Mouse (Mus musculus) C2C12 (cell line): ENCODE results near the gene Slc5a2. TPM values are rescaled to one million over a fixed set of nuclear protein-coding genes. Genes with fewer than 3 reads are reported as not detected.

Experiments used
- H3K27me3 ChIP-seq: one replicate; pipeline ENCODE4 v1.6.1; 2011; ENCODE audit not compliant: control insufficient read depth, insufficient read depth, insufficient read length
- H3K36me3 ChIP-seq: one replicate; pipeline ENCODE4 v1.6.1; 2011; ENCODE audit not compliant: control insufficient read depth, insufficient read depth
- H3K4me3 ChIP-seq: one replicate; pipeline ENCODE4 v1.5.1; 2011; ENCODE audit warnings: mild to moderate bottlenecking, control low read depth; ENCODE audit not compliant: poor library complexity, insufficient read depth, severe bottlenecking
- H3K79me2 ChIP-seq: one replicate; pipeline ENCODE4 v1.6.1; 2011; ENCODE audit not compliant: control insufficient read depth, insufficient read depth
- H3K79me3 ChIP-seq: one replicate; pipeline ENCODE4 v1.6.1; 2011; ENCODE audit warnings: low read depth, control low read depth
- H3ac ChIP-seq: one replicate; pipeline ENCODE3; 2011; ENCODE audit warnings: low read depth; ENCODE audit not compliant: control insufficient read depth, insufficient read length
- CEBPB ChIP-seq: IDR thresholded peaks from one replicate; pipeline ENCODE4 v1.6.1; 2011; ENCODE audit warnings: low read depth, mild to moderate bottlenecking, control low read depth, moderate library complexity
- CTCF ChIP-seq: IDR thresholded peaks from one replicate; pipeline ENCODE4 v1.5.1; 2011; ENCODE audit not compliant: control insufficient read depth, insufficient read depth, insufficient read length
- FOSL1 ChIP-seq: IDR thresholded peaks from one replicate; pipeline ENCODE4 v1.8.0; 2011; ENCODE audit warnings: mild to moderate bottlenecking, low read length; ENCODE audit not compliant: poor library complexity, insufficient read depth, severe bottlenecking
- MAX ChIP-seq: IDR thresholded peaks from one replicate; pipeline ENCODE4 v1.6.1; 2011; ENCODE audit warnings: mild to moderate bottlenecking, control low read depth
- MYOD1 ChIP-seq: IDR thresholded peaks from one replicate; pipeline ENCODE4 v1.6.1; 2011; ENCODE audit warnings: low read depth; ENCODE audit not compliant: control insufficient read depth, insufficient read length
- MYOG ChIP-seq: IDR thresholded peaks from one replicate; pipeline ENCODE4 v1.6.1; 2011; ENCODE audit not compliant: control insufficient read depth, insufficient read length; ENCODE audit errors: extremely low read depth
- USF1 ChIP-seq: IDR thresholded peaks from one replicate; pipeline ENCODE4 v1.6.1; 2011; ENCODE audit warnings: low read depth, mild to moderate bottlenecking, control low read depth, moderate library complexity
- polyA plus RNA-seq: library from polyadenylated mRNA; unstranded; fragments of >200 nt; fragmentation: generic; extraction: Trizol; gene quantifications from one replicate; pipeline ENCODE4 v1.2.1, GENCODE M21; 2012; ENCODE audit warnings: missing spikeins

The Slc5a2 gene
- polyA plus RNA-seq, 1 experiment, result not detected

DNA sequence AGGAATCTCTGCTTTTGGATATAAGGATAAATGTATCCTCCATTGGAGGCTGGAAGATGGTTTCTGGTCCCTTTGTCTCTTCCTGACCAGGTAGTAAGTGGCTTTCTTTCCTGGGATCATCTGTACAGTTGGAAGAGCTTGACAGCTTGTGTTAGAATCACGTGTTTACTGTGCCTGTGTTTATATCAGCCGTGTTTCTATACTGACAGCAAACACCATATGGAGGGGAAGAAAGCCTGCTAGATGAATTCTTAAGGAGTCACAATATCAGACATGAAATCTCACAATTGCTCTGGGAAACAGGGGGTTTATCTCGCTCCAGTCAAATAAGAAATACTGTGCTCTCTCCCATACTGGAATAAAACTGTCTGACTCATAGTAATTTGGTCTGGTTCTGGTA is 43.8 kb downstream of the Slc5a2 start:
- H3K36me3 ChIP-seq, result no peaks in the 10 kb centered on the region
- no peaks in the 10 kb centered on the region for H3K27me3 ChIP-seq
- no peaks in the 10 kb centered on the region for H3K79me3 ChIP-seq
- H3K79me2 ChIP-seq, result no peaks in the 10 kb centered on the region
- TF ChIP-seq FOSL1, result no peak
- TF ChIP-seq CTCF, result no peak
- TF ChIP-seq CEBPB, result no peak
- TF ChIP-seq USF1, result no peak
- TF ChIP-seq MYOD1, result no peak
- no peak for TF ChIP-seq MAX
- TF ChIP-seq MYOG, result no peak
- H3ac ChIP-seq, result no peak overlapping the region
- no peak overlapping the region for H3K4me3 ChIP-seq

DNA sequence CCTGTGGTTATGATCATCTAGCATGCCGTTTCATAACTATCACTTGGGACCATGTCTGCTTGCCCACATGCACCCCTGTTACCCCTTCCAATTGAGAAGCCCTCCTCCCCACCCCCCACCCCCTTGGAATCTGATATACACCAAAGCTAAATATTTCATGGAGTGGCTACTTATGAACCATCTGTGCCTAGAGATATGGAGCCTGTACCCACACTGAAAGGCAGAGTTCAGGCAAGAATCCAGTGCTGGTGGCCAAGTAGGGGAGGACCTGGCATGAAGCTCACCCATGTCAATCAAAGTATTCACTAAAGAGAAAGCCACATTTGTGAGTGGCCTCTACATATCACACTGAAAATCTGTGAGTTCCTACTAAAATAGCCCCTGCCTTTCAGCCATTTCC is 44.3 kb downstream of the Slc5a2 start:
- no peaks in the 10 kb centered on the region for H3K36me3 ChIP-seq
- H3ac ChIP-seq, result no peak overlapping the region
- H3K79me2 ChIP-seq, result no peaks in the 10 kb centered on the region
- H3K27me3 ChIP-seq, result no peaks in the 10 kb centered on the region
- no peaks in the 10 kb centered on the region for H3K79me3 ChIP-seq
- H3K4me3 ChIP-seq, result no peak overlapping the region
- no peak for TF ChIP-seq CEBPB
- TF ChIP-seq CTCF, result no peak
- no peak for TF ChIP-seq MAX
- TF ChIP-seq MYOD1, result no peak
- no peak for TF ChIP-seq FOSL1
- TF ChIP-seq USF1, result no peak
- no peak for TF ChIP-seq MYOG

DNA sequence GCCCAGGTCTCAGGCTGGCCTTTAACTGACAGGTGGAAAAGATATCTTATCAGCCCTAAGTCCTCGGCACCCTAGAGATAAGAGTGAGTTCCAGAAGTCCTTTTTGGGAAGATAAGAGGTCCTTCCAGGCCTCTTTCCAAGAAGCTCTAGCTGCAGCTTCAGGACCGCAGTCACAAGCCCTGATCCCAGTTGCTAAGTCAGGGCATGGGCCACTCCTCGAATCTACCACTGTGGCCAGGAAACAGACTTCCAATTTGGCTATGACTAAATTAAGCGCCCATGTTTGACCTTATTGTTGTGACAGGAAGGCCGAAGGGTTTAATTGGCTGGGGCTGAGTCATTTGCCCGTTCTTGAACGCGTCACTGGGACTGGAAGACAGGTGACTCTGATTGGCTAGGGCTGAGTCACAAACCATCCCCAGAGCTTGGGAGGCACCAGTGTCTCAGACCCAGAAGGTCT is 44.8 kb downstream of the Slc5a2 start:
- no peaks in the 10 kb centered on the region for H3K27me3 ChIP-seq
- H3K79me2 ChIP-seq, result no peaks in the 10 kb centered on the region
- H3ac ChIP-seq, result no peak overlapping the region
- H3K79me3 ChIP-seq, result no peaks in the 10 kb centered on the region
- H3K36me3 ChIP-seq, result no peaks in the 10 kb centered on the region
- H3K4me3 ChIP-seq, result no peak overlapping the region
- TF ChIP-seq MYOD1, result peak; percentile 50
- TF ChIP-seq FOSL1, result no peak

DNA sequence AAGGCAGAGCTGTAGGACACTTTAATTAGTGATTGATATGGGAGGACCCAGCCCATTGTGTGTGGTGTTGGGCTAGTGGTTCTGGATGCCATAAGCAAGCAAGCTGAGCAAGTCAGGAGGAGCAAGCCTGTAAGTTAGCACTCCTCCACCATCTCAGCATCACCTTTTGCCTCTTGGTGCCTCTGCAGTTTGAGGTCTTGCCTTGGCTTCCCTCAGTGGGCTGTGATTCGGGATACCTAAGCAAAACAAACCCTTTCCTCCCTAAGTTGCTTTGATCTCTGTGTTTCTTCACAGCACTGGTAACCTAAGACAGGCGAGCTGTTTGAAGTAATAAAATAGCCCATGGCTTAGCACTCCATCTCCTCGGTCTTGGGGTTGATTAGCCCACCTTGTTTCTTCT is 45.8 kb downstream of the Slc5a2 start:
- Histone ChIP-seq H3K36me3 (no peaks in the 10 kb centered on the region), H3K4me3 (no peak overlapping the region), H3K27me3 (no peaks in the 10 kb centered on the region), H3K79me2 (no peaks in the 10 kb centered on the region), H3K79me3 (no peaks in the 10 kb centered on the region), H3ac (no peak overlapping the region)
- TF ChIP-seq MAX (no peak), USF1 (no peak), FOSL1 (no peak), MYOD1 (no peak), MYOG (no peak), CEBPB (no peak), CTCF (no peak)

DNA sequence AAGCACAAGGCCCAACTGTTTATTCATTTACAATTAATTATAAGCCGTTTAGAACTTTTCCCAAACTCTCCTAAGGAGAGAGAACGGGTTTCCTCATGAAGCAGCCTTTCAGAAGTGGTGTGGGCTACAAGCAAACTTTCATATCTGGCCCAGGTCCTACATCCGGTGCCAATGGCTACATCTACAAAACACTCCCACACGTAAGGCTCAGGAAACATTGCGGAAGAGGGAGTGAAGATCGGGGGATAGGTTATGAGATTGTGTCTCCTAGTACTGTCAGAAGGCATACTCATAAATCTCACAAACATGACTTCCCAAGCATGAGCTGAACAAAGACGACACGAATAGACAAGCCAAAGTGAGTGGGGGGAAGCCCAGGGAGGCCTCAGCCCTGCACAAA is 46.4 kb downstream of the Slc5a2 start:
- H3ac ChIP-seq, result no peak overlapping the region
- H3K27me3 ChIP-seq, result no peaks in the 10 kb centered on the region
- H3K79me3 ChIP-seq, result no peaks in the 10 kb centered on the region
- H3K79me2 ChIP-seq, result no peaks in the 10 kb centered on the region
- TF ChIP-seq MYOG, result no peak
- TF ChIP-seq CTCF, result no peak
- TF ChIP-seq FOSL1, result no peak
- no peak for TF ChIP-seq USF1
- TF ChIP-seq MAX, result no peak
- TF ChIP-seq MYOD1, result no peak
- no peak for TF ChIP-seq CEBPB
- no peak overlapping the region for H3K4me3 ChIP-seq
- no peaks in the 10 kb centered on the region for H3K36me3 ChIP-seq

DNA sequence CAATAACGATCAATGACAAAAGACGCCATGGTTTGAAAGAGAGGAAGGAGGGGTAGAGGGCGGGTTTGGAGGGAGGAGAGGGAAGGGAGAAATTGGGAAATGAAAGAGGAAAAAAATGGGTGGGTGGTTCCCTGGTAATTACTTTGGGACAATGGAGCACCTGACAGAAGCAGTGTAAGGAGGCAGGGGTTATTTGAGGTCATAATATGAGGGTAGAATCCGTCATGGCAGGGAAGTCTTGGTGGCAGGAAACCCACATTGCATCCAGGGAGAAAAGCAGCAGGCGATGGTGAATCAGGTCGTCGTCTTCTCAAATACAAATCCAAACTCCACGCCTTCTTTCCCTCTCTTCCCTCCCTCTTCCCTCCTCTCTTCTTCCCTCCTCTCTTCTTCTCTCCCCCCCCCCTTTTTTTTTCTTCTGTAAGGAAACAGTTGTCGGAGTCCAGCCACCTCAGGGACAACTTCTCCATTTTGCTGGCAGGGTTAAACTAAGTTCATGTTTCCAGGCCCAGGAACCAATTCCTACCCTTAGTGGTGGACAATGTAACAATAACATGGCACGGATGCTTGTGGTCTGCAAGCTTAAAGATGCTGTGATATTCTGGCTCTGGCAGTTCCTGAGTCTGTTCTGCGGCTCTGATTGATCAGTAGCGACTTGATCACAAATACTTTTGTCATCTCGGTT is 47.1 kb downstream of the Slc5a2 start:
- Histone ChIP-seq H3K79me2 (no peaks in the 10 kb centered on the region), H3K36me3 (no peaks in the 10 kb centered on the region), H3ac (no peak overlapping the region), H3K27me3 (no peaks in the 10 kb centered on the region), H3K4me3 (no peak overlapping the region), H3K79me3 (no peaks in the 10 kb centered on the region)
- TF ChIP-seq CTCF (no peak), USF1 (no peak), MAX (no peak), FOSL1 (no peak), CEBPB (no peak), MYOD1 (no peak), MYOG (no peak)
